Mouse (Mus musculus) small intestine, adult 2 months (tissue): Measurements from ENCODE around the gene Ap5s1. TPM values are rescaled to one million over a fixed set of nuclear protein-coding genes. Genes with fewer than 3 reads are reported as not detected.

Source experiments
- H3K27ac ChIP-seq: fragments of 200-500 bp; 2 replicates; pipeline ENCODE4 v1.5.1; 2012; ENCODE audit warnings: low read depth, low read length, control low read depth, inconsistent platforms; ENCODE audit not compliant: insufficient read depth
- H3K27me3 ChIP-seq: fragments of 200-500 bp; 2 replicates; pipeline ENCODE4 v1.6.1; 2012; ENCODE audit warnings: mild to moderate bottlenecking, moderate library complexity, low read length, inconsistent platforms; ENCODE audit not compliant: control insufficient read depth, insufficient read depth
- H3K36me3 ChIP-seq: fragments of 200-500 bp; 2 replicates; pipeline ENCODE4 v1.6.1; 2012; ENCODE audit warnings: mild to moderate bottlenecking, low read length, control low read depth, inconsistent platforms; ENCODE audit not compliant: control insufficient read depth, insufficient read depth
- H3K4me1 ChIP-seq: fragments of 200-500 bp; 2 replicates; pipeline ENCODE4 v1.6.1; 2012; ENCODE audit warnings: low read length, inconsistent platforms, mixed read lengths; ENCODE audit not compliant: control insufficient read depth, insufficient read depth, insufficient read length
- H3K4me3 ChIP-seq: fragments of 200-500 bp; 2 replicates; pipeline ENCODE4 v1.5.1; 2012; ENCODE audit warnings: low read depth, mild to moderate bottlenecking, control low read depth, inconsistent platforms, low read length, moderate library complexity
- CTCF ChIP-seq: fragments of 200-500 bp; IDR thresholded peaks from 2 replicates; pipeline ENCODE4 v1.5.1; 2012; ENCODE audit warnings: low read depth, mild to moderate bottlenecking, control low read depth, inconsistent platforms, low read length, moderate library complexity, mixed read lengths; ENCODE audit not compliant: insufficient replicate concordance, insufficient read length; ENCODE audit errors: extremely low read depth
- POLR2A ChIP-seq: fragments of 200-500 bp; IDR thresholded peaks from 2 replicates; pipeline ENCODE4 v1.6.1; 2012; ENCODE audit warnings: low read depth, mild to moderate bottlenecking, control low read depth, inconsistent platforms, low read length, moderate library complexity
- WGBS: fragments of 180-500 bp; shearing (Covaris S2); methylation state at CpG from one replicate; pipeline ENCODE4 v1.1.7; 2018; 5-methylcytosine and 5-hydroxymethylcytosine counted together
- polyA plus RNA-seq: library from polyadenylated mRNA; depleted of rRNA; stranded (reverse); fragments of >200 nt; gene quantifications from 2 replicates; pipeline ENCODE4 v1.2.3, GENCODE M21; 2012; rRNA removed

Ap5s1 gene
- polyA plus RNA-seq = 37.1 and 90.0 TPM in 2 replicates

- Histone ChIP-seq H3K27me3 (no peaks in the 10 kb centered on the region), H3K4me1 (peaks cover 33% of the 10 kb centered on the region), H3K27ac (no peak within 1 kb of the TSS), H3K36me3 (no peaks in the 10 kb centered on the region), H3K4me3 (no peak within 1 kb of the TSS)
- TF ChIP-seq POLR2A (no peak), CTCF (no peak)
- WGBS = 88% methylated on average over 4 of the region's 4 CpGs
Measured at GRCm38 (mm10) chr2:131206778-131207177, at the start of gene Ap5s1. Ap5s1 (plus strand) TSS chr2:131207078.

- peaks cover 4% of the 10 kb centered on the region for H3K4me1 ChIP-seq
- H3K27me3 ChIP-seq = no peaks in the 10 kb centered on the region
- H3K4me3 ChIP-seq = peak overlapping the region; percentile 78
- H3K27ac ChIP-seq = no peak overlapping the region; the same call in 1 of the 2 replicates
- WGBS = under 1% methylated on average over 18 of the region's 18 CpGs
- H3K36me3 ChIP-seq = no peaks in the 10 kb centered on the region
- no peak; the same call in 1 of the 2 replicates for TF ChIP-seq POLR2A
- no peak for TF ChIP-seq CTCF
Measured at GRCm38 (mm10) chr2:131159491-131159910, 47.4 kb upstream of the Ap5s1 start.

- Histone ChIP-seq H3K36me3 (no peaks in the 10 kb centered on the region), H3K27me3 (no peaks in the 10 kb centered on the region), H3K4me1 (peaks cover 4% of the 10 kb centered on the region), H3K4me3 (peak within 1 kb of the TSS; percentile 78), H3K27ac (peak within 1 kb of the TSS; percentile 67)
- peak; percentile 55; the same call in 1 of the 2 replicates for TF ChIP-seq POLR2A
- TF ChIP-seq CTCF = no peak
- WGBS = under 1% methylated on average over 54 of the region's 54 CpGs
Measured at GRCm38 (mm10) chr2:131159938-131160581, 46.8 kb upstream of the Ap5s1 start, which contains the start of gene 1700037H04Rik. 1700037H04Rik (minus strand) TSS chr2:131160081.

DNA sequence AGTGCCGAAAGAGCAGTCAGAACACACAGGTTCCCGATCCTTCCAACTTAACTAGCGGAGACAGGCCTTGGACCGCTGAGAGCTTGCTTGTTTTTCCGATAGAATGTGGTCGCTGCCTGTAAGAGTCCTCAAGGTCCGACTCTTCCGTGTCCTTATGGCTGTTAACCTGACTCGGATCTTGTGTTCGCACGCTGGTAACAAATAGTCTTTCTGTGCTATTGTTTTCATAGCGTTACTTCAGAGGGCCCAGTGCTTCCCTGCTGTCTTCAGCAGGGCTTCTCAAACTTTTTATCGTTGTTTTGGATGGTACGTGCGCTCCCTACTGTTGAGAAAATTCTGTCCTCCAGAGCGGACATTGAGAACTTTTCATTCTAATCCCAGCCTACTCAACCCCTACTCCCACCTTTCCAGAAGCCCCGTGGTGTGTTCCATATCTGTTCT lies 46.2 kb upstream of the Ap5s1 start:
- H3K36me3 ChIP-seq = no peaks in the 10 kb centered on the region
- no peak for TF ChIP-seq CTCF
- TF ChIP-seq POLR2A = no peak
- peaks cover 4% of the 10 kb centered on the region for H3K4me1 ChIP-seq
- H3K27ac ChIP-seq = peak overlapping the region; percentile 67
- H3K4me3 ChIP-seq = peak overlapping the region; percentile 66
- no peaks in the 10 kb centered on the region for H3K27me3 ChIP-seq
- WGBS = under 1% methylated on average over 17 of the region's 17 CpGs

DNA sequence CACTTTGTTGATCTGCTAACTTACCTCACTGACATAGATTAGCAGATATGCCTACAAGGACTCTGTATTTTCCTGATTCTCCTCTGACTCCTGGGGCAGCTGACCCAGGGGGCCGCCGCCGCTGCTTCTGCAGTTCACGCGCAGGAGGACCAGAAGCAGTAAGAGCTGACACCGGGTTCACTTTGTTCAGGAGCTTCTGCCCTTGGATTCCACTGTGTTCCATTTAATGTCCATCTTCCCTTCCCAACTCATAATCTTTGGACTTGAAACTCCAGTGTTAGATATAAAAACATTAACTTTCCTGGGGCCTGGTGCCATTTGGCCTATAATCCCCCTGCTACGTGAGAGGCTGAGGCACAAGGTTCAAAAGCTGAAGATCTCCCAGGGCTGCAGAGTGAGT lies 43.0 kb upstream of the Ap5s1 start:
- no peak overlapping the region for H3K4me3 ChIP-seq
- H3K36me3 ChIP-seq = no peaks in the 10 kb centered on the region
- H3K27me3 ChIP-seq = no peaks in the 10 kb centered on the region
- WGBS = 71% methylated on average over 7 of the region's 7 CpGs
- H3K4me1 ChIP-seq = peaks cover 4% of the 10 kb centered on the region
- H3K27ac ChIP-seq = no peak overlapping the region
- TF ChIP-seq POLR2A (no peak), CTCF (no peak)

DNA sequence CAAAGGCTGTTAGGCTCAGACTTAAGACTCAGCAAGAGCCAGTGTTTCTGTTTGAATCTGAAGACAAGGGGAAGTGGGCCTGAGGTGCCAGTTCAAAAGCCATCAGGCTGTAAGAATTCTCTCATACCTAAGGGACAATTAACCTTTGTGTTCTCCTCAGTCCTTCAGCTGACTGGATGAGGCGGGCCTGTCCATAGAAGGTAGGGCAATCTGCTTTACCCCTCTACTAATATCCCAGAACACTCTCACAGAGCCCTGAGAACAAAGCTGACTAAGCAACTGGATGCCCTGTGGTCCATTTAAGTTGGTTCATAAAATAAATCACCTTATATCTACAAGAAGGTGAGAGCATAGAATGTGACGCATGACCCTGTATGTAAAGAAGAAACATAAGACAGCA lies 40.7 kb upstream of the Ap5s1 start:
- H3K27me3 ChIP-seq = no peaks in the 10 kb centered on the region
- no peak for TF ChIP-seq POLR2A
- TF ChIP-seq CTCF = no peak
- 81% methylated on average over 2 of the region's 2 CpGs for WGBS
- H3K4me3 ChIP-seq = no peak overlapping the region
- H3K36me3 ChIP-seq = no peaks in the 10 kb centered on the region
- no peaks in the 10 kb centered on the region; the same call in 1 of the 2 replicates for H3K4me1 ChIP-seq
- H3K27ac ChIP-seq = no peak overlapping the region; the same call in 1 of the 2 replicates

DNA sequence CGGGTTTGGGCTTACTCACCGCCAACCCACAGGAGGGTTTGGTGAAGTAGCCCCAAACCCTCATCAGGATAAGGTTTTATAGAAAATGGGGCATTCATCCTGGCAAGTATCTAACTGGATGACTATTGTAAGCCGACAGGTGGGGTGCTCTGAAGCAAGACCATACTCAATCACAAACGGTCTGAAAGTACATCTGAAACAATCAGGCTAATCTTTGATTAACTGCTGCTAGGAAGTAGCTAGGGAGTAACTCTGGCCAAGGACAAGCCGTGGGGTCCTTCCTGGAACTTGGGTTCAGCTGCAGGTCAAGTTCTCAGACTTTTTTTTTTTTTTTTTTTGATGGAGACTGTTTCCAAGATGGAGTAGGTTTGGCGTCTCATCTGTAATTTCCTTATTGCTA lies 38.9 kb upstream of the Ap5s1 start:
- Histone ChIP-seq H3K4me3 (no peak overlapping the region), H3K36me3 (no peaks in the 10 kb centered on the region), H3K4me1 (no peaks in the 10 kb centered on the region; the same call in none of the 2 replicates), H3K27me3 (no peaks in the 10 kb centered on the region), H3K27ac (no peak overlapping the region)
- no peak for TF ChIP-seq CTCF
- no peak for TF ChIP-seq POLR2A
- 63% methylated on average over 6 of the region's 6 CpGs for WGBS
